Mouse (Mus musculus): Measurements from ENCODE around the gene Gm3233.
"Not testable (repeated sequence)": the region's sequence is repeated elsewhere in the genome, so short reads cannot be mapped to it uniquely, and the experiment has no call there.

The Gm3233 gene

GRCm38 (mm10) chr10:77729241-77729640 is 30.2 kb downstream of the Gm3233 start:
- in situ Hi-C loops (cut with MboI; ENCODE audit: low sequenced_read_pairs), result no loop called here

- in situ Hi-C loops (cut with MboI; ENCODE audit: low sequenced_read_pairs), result no loop called here
These were observed 31.2 kb downstream of the Gm3233 start for GRCm38 (mm10) chr10:77728280-77728679.

- in situ Hi-C loops (cut with MboI; ENCODE audit: low sequenced_read_pairs), result no loop called here
These were observed 33.3 kb downstream of the Gm3233 start, which contains the start of gene Gm10100 for GRCm38 (mm10) chr10:77726186-77726585. Gene Gm10100, plus strand, starts transcription at chr10:77726486.

- in situ Hi-C loops (cut with MboI; ENCODE audit: low sequenced_read_pairs), result no loop called here
These were observed 34.6 kb downstream of the Gm3233 start for GRCm38 (mm10) chr10:77724855-77725254.

- in situ Hi-C loops (cut with MboI; ENCODE audit: low sequenced_read_pairs), result not testable (repeated sequence)
These were observed 39.2 kb downstream of the Gm3233 start, which contains the start of gene Krtap12-1 for GRCm38 (mm10) chr10:77720299-77720698. Gene Krtap12-1, plus strand, starts transcription at chr10:77720599.

GRCm38 (mm10) chr10:77715507-77715906 is 44.0 kb downstream of the Gm3233 start, which contains the start of gene Gm10142:
Gene Gm10142, plus strand, starts transcription at chr10:77715807.
- in situ Hi-C loops (cut with MboI; ENCODE audit: low sequenced_read_pairs), result no loop called here

- in situ Hi-C loops (cut with MboI; ENCODE audit: low sequenced_read_pairs), result no loop called here
These were observed 45.7 kb downstream of the Gm3233 start for GRCm38 (mm10) chr10:77713734-77714133.

- in situ Hi-C loops (cut with MboI; ENCODE audit: low sequenced_read_pairs), result not testable (repeated sequence)
These were observed 48.3 kb downstream of the Gm3233 start, which contains the start of gene Gm10024 for GRCm38 (mm10) chr10:77711157-77711556. Gene Gm10024, plus strand, starts transcription at chr10:77711457.

GRCm38 (mm10) chr10:77709831-77710230 is 49.7 kb downstream of the Gm3233 start:
- in situ Hi-C loops (cut with MboI; ENCODE audit: low sequenced_read_pairs), result no loop called here
